Mouse (Mus musculus) skeletal muscle tissue, adult 2 months (tissue): ENCODE data around the gene 2010111I01Rik.
"Not testable (repeated sequence)": the region's sequence is repeated elsewhere in the genome, so short reads cannot be mapped to it uniquely, and the experiment has no call there.

Source experiments
- DNase-seq: peaks from one replicate; pipeline ENCODE4 v3.0.0-alpha.2; 2012; ENCODE audit warnings: low read depth, low spot score

Gene 2010111I01Rik

GRCm38 (mm10) chr13:63198038-63198437, 233.3 kb downstream of the 2010111I01Rik start:
- no peak for DNase-seq

GRCm38 (mm10) chr13:63199588-63199987, 234.9 kb downstream of the 2010111I01Rik start:
- DNase-seq, result no peak

GRCm38 (mm10) chr13:63203502-63204278, 239.0 kb downstream of the 2010111I01Rik start:
- DNase-seq, result no peak

- no peak for DNase-seq
Observed at GRCm38 (mm10) chr13:63205750-63206149, 241.1 kb downstream of the 2010111I01Rik start.

- no peak for DNase-seq
Observed at GRCm38 (mm10) chr13:63206396-63206795, 241.7 kb downstream of the 2010111I01Rik start.

- no peak for DNase-seq
Observed at GRCm38 (mm10) chr13:63216537-63216936, 251.8 kb downstream of the 2010111I01Rik start.

GRCm38 (mm10) chr13:63223026-63223770, 258.5 kb downstream of the 2010111I01Rik start:
- DNase-seq, result no peak

- DNase-seq, result no peak
Observed at GRCm38 (mm10) chr13:63225796-63226583, 261.3 kb downstream of the 2010111I01Rik start.

- DNase-seq, result no peak
Observed at GRCm38 (mm10) chr13:63227785-63228184, 263.1 kb downstream of the 2010111I01Rik start.

GRCm38 (mm10) chr13:63230955-63231701, 266.4 kb downstream of the 2010111I01Rik start:
- DNase-seq, result no peak

- DNase-seq, result no peak
Observed at GRCm38 (mm10) chr13:63231702-63232070, 267.0 kb downstream of the 2010111I01Rik start.

GRCm38 (mm10) chr13:63232558-63232957, 267.9 kb downstream of the 2010111I01Rik start:
- no peak for DNase-seq

- DNase-seq, result not testable (repeated sequence)
Observed at GRCm38 (mm10) chr13:63234520-63234919, 269.8 kb downstream of the 2010111I01Rik start.

GRCm38 (mm10) chr13:63235551-63235950, 270.9 kb downstream of the 2010111I01Rik start:
- DNase-seq, result no peak

- DNase-seq, result no peak
Observed at GRCm38 (mm10) chr13:63236159-63236893, 271.6 kb downstream of the 2010111I01Rik start.

- DNase-seq, result no peak
Observed at GRCm38 (mm10) chr13:63238045-63238444, 273.4 kb downstream of the 2010111I01Rik start.

- no peak for DNase-seq
Observed at GRCm38 (mm10) chr13:63239301-63239804, 274.7 kb downstream of the 2010111I01Rik start.

- peak; percentile 80 for DNase-seq
Observed at GRCm38 (mm10) chr13:63239877-63240671, 275.4 kb downstream of the 2010111I01Rik start.

- peak; percentile 57 for DNase-seq
Observed at GRCm38 (mm10) chr13:63240835-63241234, 276.1 kb downstream of the 2010111I01Rik start.
